Mouse (Mus musculus) limb, embryonic 15.5 days (tissue): ENCODE measurements at regions not wholly inside any gene's neighbourhood (a gene's known extent, or its start where the extent isn't known, plus 50 kb on each side); places are given as distances from the start of the nearest gene placed in this dataset.

Source experiments
- ATAC-seq: fragments of 200-750 bp; cut with Nextera tagmentation; 2 replicates; pipeline ENCODE4 v1.8.0; 2017; ENCODE audit warnings: low read depth, moderate TSS enrichment; ENCODE audit not compliant: insufficient number of reproducible peaks, low FRiP score, low TSS enrichment
- H3K27ac ChIP-seq: fragments of 300-500 bp; sonication (generic); 2 replicates; pipeline ENCODE4 v1.5.1; 2015; ENCODE audit warnings: moderate library complexity, mild to moderate bottlenecking, inconsistent platforms
- H3K27me3 ChIP-seq: fragments of 300-500 bp; sonication (generic); 2 replicates; pipeline ENCODE4 v1.6.1; 2015; ENCODE audit warnings: inconsistent platforms
- H3K36me3 ChIP-seq: fragments of 300-500 bp; sonication (generic); 2 replicates; pipeline ENCODE4 v1.6.1; 2015; ENCODE audit warnings: inconsistent platforms
- H3K4me1 ChIP-seq: fragments of 300-500 bp; sonication (generic); 2 replicates; pipeline ENCODE4 v1.6.1; 2015; ENCODE audit warnings: inconsistent platforms
- H3K4me2 ChIP-seq: fragments of 300-500 bp; sonication (generic); 2 replicates; pipeline ENCODE4 v1.6.1; 2015; ENCODE audit warnings: mild to moderate bottlenecking, inconsistent platforms
- H3K4me3 ChIP-seq: fragments of 300-500 bp; sonication (generic); 2 replicates; pipeline ENCODE4 v1.5.1; 2015; ENCODE audit warnings: mild to moderate bottlenecking, inconsistent platforms
- H3K9ac ChIP-seq: fragments of 300-500 bp; sonication (generic); 2 replicates; pipeline ENCODE4 v1.6.1; 2015; ENCODE audit warnings: inconsistent platforms
- H3K9me3 ChIP-seq: fragments of 300-500 bp; sonication (generic); 2 replicates; pipeline ENCODE4 v1.6.1; 2016; ENCODE audit warnings: inconsistent platforms
- WGBS: fragments of 180-500 bp; shearing (Covaris S2); methylation state at CpG from one replicate; pipeline ENCODE4 v1.1.7; 2015; 5-methylcytosine and 5-hydroxymethylcytosine counted together

- no peaks in the 10 kb centered on the region for H3K27me3 ChIP-seq
- H3K9ac ChIP-seq: no peak overlapping the region
- 74% methylated on average over 2 of the region's 2 CpGs for WGBS
- no peaks in the 10 kb centered on the region for H3K9me3 ChIP-seq
- no peak overlapping the region for H3K4me2 ChIP-seq
- no peaks in the 10 kb centered on the region for H3K36me3 ChIP-seq
- H3K4me1 ChIP-seq: no peaks in the 10 kb centered on the region
- no peak for ATAC-seq
- H3K27ac ChIP-seq: no peak overlapping the region
- H3K4me3 ChIP-seq: no peak overlapping the region
Measured at GRCm38 (mm10) chr15:63664877-63665276, 180.1 kb downstream of the Gsdmc2 start.

GRCm38 (mm10) chr15:63662183-63662582, 182.8 kb downstream of the Gsdmc2 start:
- Histone ChIP-seq H3K36me3 (no peaks in the 10 kb centered on the region), H3K9me3 (no peaks in the 10 kb centered on the region), H3K27ac (no peak overlapping the region), H3K9ac (no peak overlapping the region), H3K4me3 (no peak overlapping the region), H3K4me1 (peaks cover 2% of the 10 kb centered on the region; the same call in 1 of the 2 replicates), H3K27me3 (no peaks in the 10 kb centered on the region), H3K4me2 (no peak overlapping the region)
- ATAC-seq: no peak
- 88% methylated on average over 3 of the region's 3 CpGs for WGBS

GRCm38 (mm10) chr15:63658031-63658521, 186.9 kb downstream of the Gsdmc2 start:
- Histone ChIP-seq H3K27ac (no peak overlapping the region), H3K27me3 (no peaks in the 10 kb centered on the region), H3K9ac (no peak overlapping the region), H3K4me1 (peaks cover 2% of the 10 kb centered on the region; the same call in 1 of the 2 replicates), H3K4me2 (no peak overlapping the region), H3K9me3 (no peaks in the 10 kb centered on the region), H3K4me3 (no peak overlapping the region), H3K36me3 (no peaks in the 10 kb centered on the region)
- no peak for ATAC-seq
- 54% methylated on average over 9 of the region's 9 CpGs for whole genome bisulfite sequencing

GRCm38 (mm10) chr15:63652216-63652961, 192.6 kb downstream of the Gsdmc2 start:
- Histone ChIP-seq H3K4me2 (no peak overlapping the region), H3K27ac (no peak overlapping the region), H3K9ac (no peak overlapping the region), H3K36me3 (no peaks in the 10 kb centered on the region), H3K9me3 (no peaks in the 10 kb centered on the region), H3K4me1 (no peaks in the 10 kb centered on the region), H3K4me3 (no peak overlapping the region), H3K27me3 (no peaks in the 10 kb centered on the region)
- no peak for ATAC-seq
- 29% methylated on average over 11 of the region's 11 CpGs for WGBS

GRCm38 (mm10) chr15:63651120-63651519, 193.9 kb downstream of the Gsdmc2 start:
- H3K27ac ChIP-seq: no peak overlapping the region
- no peaks in the 10 kb centered on the region for H3K36me3 ChIP-seq
- H3K4me1 ChIP-seq: no peaks in the 10 kb centered on the region
- H3K27me3 ChIP-seq: no peaks in the 10 kb centered on the region
- WGBS: 85% methylated on average over 7 of the region's 7 CpGs
- H3K4me2 ChIP-seq: no peak overlapping the region
- no peak overlapping the region for H3K9ac ChIP-seq
- H3K4me3 ChIP-seq: no peak overlapping the region
- H3K9me3 ChIP-seq: no peaks in the 10 kb centered on the region
- no peak for ATAC-seq

- no peak overlapping the region for H3K4me2 ChIP-seq
- no peak overlapping the region for H3K9ac ChIP-seq
- no peaks in the 10 kb centered on the region for H3K27me3 ChIP-seq
- H3K9me3 ChIP-seq: no peaks in the 10 kb centered on the region
- no peaks in the 10 kb centered on the region for H3K4me1 ChIP-seq
- H3K4me3 ChIP-seq: no peak overlapping the region
- whole genome bisulfite sequencing: 77% methylated on average over 12 of the region's 12 CpGs
- ATAC-seq: no peak
- no peaks in the 10 kb centered on the region for H3K36me3 ChIP-seq
- no peak overlapping the region for H3K27ac ChIP-seq
Measured at GRCm38 (mm10) chr15:63648142-63648989, 196.6 kb downstream of the Gsdmc2 start.

GRCm38 (mm10) chr15:63624814-63625213, 220.2 kb downstream of the Gsdmc2 start:
- H3K9ac ChIP-seq: no peak overlapping the region
- ATAC-seq: no peak
- no peaks in the 10 kb centered on the region for H3K36me3 ChIP-seq
- H3K27me3 ChIP-seq: no peaks in the 10 kb centered on the region
- no peak overlapping the region for H3K4me3 ChIP-seq
- no peak overlapping the region for H3K27ac ChIP-seq
- H3K4me2 ChIP-seq: no peak overlapping the region
- no peaks in the 10 kb centered on the region for H3K9me3 ChIP-seq
- H3K4me1 ChIP-seq: no peaks in the 10 kb centered on the region

GRCm38 (mm10) chr15:63624249-63624648, 220.7 kb downstream of the Gsdmc2 start:
- no peaks in the 10 kb centered on the region for H3K9me3 ChIP-seq
- ATAC-seq: no peak
- no peak overlapping the region for H3K4me2 ChIP-seq
- H3K27me3 ChIP-seq: no peaks in the 10 kb centered on the region
- H3K36me3 ChIP-seq: no peaks in the 10 kb centered on the region
- H3K9ac ChIP-seq: no peak overlapping the region
- H3K4me3 ChIP-seq: no peak overlapping the region
- WGBS: 47% methylated on average over 2 of the region's 2 CpGs
- no peaks in the 10 kb centered on the region for H3K4me1 ChIP-seq
- no peak overlapping the region for H3K27ac ChIP-seq

- whole genome bisulfite sequencing: 74% methylated on average over 8 of the region's 8 CpGs
- H3K27me3 ChIP-seq: no peaks in the 10 kb centered on the region
- no peaks in the 10 kb centered on the region for H3K4me1 ChIP-seq
- H3K27ac ChIP-seq: no peak overlapping the region
- ATAC-seq: no peak
- H3K36me3 ChIP-seq: no peaks in the 10 kb centered on the region
- no peak overlapping the region for H3K4me3 ChIP-seq
- H3K9ac ChIP-seq: no peak overlapping the region
- H3K4me2 ChIP-seq: no peak overlapping the region
- no peaks in the 10 kb centered on the region for H3K9me3 ChIP-seq
Measured at GRCm38 (mm10) chr15:63616506-63617208, 228.3 kb downstream of the Gsdmc2 start.

GRCm38 (mm10) chr15:63614191-63614590, 230.8 kb downstream of the Gsdmc2 start:
- Histone ChIP-seq H3K4me2 (no peak overlapping the region), H3K4me1 (no peaks in the 10 kb centered on the region), H3K36me3 (no peaks in the 10 kb centered on the region), H3K4me3 (no peak overlapping the region), H3K9ac (no peak overlapping the region), H3K27me3 (no peaks in the 10 kb centered on the region), H3K9me3 (no peaks in the 10 kb centered on the region), H3K27ac (no peak overlapping the region)
- no peak for ATAC-seq
- WGBS: 91% methylated on average over 2 of the region's 2 CpGs

GRCm38 (mm10) chr15:63613120-63613519, 231.9 kb downstream of the Gsdmc2 start:
- Histone ChIP-seq H3K9me3 (no peaks in the 10 kb centered on the region), H3K4me2 (no peak overlapping the region), H3K27ac (no peak overlapping the region), H3K4me3 (no peak overlapping the region), H3K36me3 (no peaks in the 10 kb centered on the region), H3K4me1 (no peaks in the 10 kb centered on the region), H3K27me3 (no peaks in the 10 kb centered on the region), H3K9ac (no peak overlapping the region)
- ATAC-seq: no peak
- 83% methylated on average over 1 of the region's 1 CpGs for WGBS

GRCm38 (mm10) chr15:63611161-63611560, 233.8 kb downstream of the Gsdmc2 start:
- Histone ChIP-seq H3K9me3 (no peaks in the 10 kb centered on the region), H3K27ac (no peak overlapping the region), H3K4me1 (no peaks in the 10 kb centered on the region), H3K9ac (no peak overlapping the region), H3K36me3 (no peaks in the 10 kb centered on the region), H3K4me2 (no peak overlapping the region), H3K4me3 (no peak overlapping the region), H3K27me3 (no peaks in the 10 kb centered on the region)
- no peak for ATAC-seq
- WGBS: 89% methylated on average over 3 of the region's 3 CpGs
